Mouse (Mus musculus) urinary bladder, postnatal 10 days (tissue): Measurements from ENCODE around the gene Gm5134.

Experiments used
- DNase-seq: peaks from one replicate; pipeline ENCODE4 v3.0.0; 2022; ENCODE audit warnings: low spot score

Gene Gm5134

DNA sequence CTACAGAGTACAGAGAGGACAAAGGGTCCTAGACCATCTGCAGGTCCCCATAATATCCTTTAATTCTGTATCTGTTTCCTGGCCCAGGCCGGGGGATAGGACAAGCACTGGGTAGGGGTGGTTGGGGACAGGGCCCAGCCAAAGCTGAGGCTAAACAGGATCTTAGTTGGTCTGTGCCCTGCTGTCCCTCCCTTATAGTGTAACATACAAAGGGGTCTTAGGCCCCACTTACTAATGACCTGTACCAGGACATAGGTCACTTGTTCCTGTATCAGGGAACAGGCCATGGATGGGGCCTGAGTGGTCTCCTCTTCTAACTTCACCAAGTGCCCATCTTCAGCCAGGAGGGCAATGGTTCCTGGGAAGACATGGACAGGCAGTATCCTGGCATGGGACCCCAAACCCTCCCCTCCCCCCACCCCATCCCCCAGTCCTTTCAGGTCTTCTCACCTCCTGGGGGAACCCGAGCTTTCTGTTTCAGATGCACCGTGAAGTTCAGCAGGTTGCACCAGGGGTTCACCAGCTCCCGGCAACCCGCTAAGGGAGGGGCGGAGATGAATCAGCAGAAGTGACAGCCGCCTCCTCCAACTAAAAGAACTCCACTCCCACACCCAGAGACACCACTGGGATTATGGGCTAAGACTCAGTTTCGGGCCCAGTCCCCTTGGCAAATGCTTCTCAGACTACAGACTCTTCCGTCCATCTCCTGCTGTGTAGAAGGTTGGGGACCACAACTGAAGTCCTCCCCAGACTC, 14.7 kb upstream of the Gm5134 start:
- DNase-seq, result no peak

DNA sequence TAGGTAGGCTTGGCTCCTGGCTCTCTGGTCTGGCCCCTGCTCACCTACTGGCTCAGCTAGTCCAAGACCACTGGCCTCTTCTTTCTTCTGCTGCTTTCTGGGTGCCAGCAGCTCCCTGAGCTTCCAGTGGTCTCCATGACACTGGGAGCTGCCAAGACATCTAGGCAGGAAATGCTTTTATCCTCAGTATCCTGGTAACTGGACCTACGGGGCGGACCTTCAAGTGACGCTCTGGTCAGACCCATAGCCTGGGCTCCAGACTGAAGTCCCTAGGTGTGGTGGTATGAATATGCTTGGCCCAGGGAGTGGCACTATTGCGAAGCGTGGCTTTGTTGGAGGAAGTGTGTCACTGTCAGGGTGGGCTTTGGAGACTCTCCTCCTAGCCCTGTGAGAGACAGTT, 13.8 kb upstream of the Gm5134 start, which contains the start of gene Gm867:
TSS of gene Gm867 (minus strand) at position 153 of the 400 bp plus-strand sequence.
- DNase-seq, result no peak

DNA sequence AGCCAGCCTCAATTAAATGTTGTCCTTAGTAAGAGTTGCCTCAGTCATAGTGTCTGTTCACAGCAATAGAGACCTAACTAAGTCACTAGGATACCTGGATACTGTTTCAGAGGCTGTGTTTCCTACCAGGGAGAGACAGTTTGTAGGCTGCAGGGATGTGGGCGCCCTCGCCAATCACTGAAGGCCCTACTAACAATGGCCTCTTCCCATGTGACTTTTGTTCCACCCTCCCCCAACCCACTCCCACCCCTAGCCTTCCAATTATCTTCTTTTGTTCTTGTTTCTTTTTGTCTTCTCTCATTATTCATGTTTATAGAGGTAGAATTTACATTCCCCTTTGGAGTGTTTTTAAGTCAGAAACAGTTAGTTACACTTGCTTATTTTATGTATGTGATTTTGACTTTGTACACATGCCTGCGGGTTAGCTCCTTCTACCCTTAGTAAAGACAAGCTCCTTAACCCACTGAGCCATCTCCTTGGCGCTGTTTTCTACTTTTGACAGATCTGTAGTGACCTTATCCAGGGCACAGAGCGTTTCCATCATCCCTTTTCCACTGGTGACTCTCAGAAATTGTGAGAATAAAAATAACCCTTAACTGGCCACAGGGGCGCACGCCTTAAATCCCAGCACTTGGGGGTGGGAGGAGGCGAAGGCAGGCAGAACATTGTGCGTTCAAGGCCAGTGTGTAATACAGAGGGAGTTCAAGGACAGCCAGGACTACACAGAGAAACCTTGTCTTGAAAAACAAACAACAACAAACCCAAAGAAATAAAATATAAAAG, 13.1 kb upstream of the Gm5134 start:
- no peak for DNase-seq

DNA sequence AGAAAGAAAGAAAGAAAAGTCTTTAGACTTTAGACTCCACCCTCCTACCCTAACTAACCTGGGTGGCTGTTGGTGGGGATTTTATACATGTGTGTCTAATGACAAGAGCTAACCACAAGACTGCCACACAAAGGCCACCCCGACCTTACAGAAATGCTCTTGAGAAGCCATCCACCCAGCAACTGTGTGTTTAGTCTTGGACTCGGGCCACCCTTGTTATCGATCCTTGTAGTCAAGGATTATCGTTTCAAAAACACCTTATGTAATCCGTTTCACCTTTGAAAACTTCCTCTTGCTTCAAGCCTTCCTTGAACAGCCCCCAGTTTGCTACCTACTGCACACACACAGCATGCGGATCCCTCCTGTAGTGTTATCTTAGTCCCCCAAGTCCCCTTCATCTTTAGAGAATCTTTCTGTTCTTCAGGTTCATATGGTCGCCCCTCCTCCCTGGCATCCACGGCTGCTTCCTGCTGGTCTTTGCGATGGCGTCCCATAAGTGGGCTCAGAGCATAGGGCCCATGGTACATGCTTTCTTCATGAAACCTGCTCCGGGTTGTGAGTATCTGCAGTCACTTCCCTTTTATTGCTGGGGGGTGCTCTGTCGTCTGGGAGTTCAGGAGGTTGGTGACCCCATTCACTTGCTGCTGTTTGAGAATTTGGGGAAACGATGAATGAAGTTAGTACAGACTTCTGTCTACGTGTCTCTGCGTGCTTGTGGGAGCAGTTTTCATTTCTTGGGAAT, 11.4 kb upstream of the Gm5134 start, which contains the start of gene Vpreb3:
TSS of gene Vpreb3 (plus strand) at position 322 of the 742 bp plus-strand sequence.
- no peak for DNase-seq

DNA sequence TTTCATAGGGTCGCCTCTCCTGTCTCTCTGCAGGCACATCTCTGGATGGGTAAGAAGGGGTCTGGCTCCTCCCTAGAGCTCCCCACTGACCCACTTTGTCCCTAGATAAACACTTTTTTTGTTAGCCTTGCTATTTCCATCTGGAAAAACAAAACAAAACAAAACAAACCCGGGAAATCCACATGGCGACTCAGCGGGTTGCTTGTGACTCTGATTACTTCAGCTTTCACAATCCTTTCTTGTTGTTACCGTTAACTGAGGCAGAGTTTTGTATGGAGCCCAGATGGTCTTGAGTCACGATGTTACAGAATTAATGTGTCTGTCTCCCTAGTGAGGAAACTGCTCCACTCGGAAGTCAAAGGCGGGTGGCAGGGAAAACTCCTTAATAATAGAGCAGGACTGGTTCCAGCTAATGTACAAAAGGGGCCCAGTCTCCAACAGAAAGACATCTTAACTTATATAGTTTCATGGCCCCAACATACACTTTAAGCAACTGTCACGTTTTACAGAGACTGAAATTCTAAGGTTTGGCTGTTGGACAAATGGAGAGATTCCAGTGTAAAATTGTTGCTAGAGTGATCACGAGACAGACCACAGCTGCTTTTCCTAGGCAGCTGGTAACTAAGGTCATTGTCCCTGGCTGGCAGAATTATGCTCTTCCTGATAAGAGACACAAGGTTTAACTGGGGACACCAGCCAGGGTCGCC, 10.1 kb upstream of the Gm5134 start:
- DNase-seq, result no peak

- no peak for DNase-seq
Observed at GRCm38 (mm10) chr10:75945213-75945612, 9.1 kb upstream of the Gm5134 start.

GRCm38 (mm10) chr10:75945896-75946295, 8.4 kb upstream of the Gm5134 start:
- no peak for DNase-seq

- DNase-seq, result no peak
Observed at GRCm38 (mm10) chr10:75948079-75948478, 6.2 kb upstream of the Gm5134 start.

DNA sequence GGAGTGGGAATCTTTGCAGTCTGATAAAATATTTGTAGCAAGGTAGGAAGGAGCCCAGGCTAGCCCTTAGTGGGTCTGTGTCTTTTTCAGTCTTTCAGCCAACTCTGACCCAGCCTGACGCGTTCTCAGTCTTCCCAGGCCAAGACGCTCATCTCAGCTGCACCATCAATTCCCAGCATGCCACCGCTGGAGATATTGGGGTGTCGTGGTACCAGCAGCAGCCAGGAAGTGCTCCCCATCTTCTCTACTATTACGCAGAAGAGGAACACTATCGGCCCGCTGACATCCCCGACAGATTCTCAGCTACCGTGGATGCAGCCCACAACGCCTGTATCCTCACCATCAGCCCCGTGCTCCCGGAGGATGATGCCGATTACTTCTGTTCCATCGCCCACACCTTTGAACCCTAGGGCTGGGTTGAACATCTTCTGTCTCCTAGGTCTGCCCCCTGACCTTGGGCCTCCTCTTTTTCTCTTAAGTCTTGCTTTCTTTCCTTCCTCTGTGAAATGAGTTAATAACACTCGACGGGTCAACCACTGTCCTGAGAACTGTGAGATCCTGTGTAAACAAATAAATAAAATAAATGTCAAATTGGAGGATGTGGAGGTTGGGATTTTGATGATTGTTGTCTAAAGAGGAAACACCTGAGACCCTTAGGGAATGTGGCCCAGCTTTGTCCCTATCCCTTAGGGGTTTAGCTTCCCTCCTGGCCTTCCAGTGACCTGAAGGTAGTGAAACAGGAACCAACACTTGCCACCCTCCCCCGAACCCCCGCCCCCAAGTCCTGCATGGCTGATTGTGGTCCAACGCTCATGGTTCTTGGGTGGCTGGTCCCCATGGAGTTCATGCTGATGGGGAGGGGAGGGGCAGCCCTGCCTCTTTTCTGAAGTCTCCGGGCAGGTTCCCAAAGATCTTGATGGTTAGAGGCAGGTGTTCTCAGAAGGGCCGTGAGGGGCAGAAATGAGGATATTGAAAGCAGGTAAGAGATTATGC, 5.0 kb upstream of the Gm5134 start:
- DNase-seq, result no peak

DNA sequence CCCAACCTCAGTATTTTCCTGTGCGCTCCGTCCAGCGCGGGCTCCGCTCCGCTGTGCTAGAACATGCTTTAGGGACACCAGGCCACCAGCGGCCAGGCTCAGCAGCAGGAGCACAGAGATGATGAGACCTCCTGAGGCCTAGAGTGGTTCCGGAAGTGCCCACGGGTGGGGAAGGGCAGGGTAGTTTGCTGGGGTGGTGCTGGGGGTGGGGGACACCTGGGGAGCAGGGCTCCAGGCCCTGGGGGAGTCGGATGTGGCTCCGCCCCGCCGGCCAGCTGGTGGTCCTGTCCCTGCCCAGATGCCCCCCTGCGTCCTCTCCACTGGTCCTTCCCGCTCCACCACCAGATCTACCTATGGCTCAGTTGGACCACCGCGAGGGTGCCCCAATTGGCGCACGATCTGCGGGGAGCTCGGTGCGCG, 3.5 kb upstream of the Gm5134 start:
- DNase-seq, result no peak

DNA sequence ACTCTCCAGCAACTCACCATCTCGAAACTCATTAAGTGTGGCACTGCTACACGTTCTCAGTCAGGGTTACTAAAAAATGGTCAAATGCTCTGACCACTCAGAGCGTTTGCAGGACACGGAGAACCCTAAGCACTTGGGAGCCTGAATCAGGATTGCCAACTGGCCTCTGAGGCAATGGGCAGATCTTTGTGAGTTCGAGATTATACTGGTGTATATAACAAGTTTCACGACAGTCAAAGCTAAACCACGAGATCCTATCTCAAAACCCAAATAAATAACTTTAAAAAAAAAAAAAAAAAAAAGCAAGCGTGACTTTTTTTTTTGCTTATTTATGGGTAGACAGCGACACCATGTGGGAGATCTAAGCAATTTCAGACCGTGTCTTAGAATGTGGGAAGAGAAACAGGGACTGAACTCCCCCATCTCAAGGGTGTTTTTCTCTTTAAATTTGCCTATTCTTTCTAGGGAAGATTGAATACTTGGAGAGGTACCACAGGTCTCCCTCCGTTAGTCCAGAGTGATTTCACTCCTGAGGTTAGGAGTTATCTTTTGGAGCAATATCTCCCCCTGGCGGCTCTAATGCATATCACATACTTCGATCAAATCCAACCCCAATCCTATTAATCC, 2.8 kb upstream of the Gm5134 start:
- no peak for DNase-seq

DNA sequence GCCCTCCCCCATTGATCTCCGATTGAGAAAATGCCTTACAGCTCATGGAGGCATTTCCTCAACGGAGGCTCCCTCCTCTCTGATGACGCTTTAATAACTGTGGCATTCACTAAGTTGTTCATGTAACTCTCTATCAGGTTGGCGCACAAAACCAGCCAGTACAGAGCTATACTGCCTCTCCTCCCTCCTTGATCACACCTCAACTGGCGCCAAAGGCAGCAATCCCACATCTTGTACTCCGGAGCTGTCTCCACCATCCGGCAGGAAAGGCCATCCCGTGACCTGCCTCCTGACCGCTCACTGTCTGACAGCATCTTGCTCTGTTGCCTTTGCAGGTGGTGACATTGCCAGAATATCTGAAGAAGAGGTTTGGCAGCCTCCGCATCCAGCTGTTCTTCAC, 19.5 kb downstream of the Gm5134 start:
- no peak for DNase-seq

GRCm38 (mm10) chr10:75975216-75975615, 20.9 kb downstream of the Gm5134 start:
- DNase-seq, result no peak

DNA sequence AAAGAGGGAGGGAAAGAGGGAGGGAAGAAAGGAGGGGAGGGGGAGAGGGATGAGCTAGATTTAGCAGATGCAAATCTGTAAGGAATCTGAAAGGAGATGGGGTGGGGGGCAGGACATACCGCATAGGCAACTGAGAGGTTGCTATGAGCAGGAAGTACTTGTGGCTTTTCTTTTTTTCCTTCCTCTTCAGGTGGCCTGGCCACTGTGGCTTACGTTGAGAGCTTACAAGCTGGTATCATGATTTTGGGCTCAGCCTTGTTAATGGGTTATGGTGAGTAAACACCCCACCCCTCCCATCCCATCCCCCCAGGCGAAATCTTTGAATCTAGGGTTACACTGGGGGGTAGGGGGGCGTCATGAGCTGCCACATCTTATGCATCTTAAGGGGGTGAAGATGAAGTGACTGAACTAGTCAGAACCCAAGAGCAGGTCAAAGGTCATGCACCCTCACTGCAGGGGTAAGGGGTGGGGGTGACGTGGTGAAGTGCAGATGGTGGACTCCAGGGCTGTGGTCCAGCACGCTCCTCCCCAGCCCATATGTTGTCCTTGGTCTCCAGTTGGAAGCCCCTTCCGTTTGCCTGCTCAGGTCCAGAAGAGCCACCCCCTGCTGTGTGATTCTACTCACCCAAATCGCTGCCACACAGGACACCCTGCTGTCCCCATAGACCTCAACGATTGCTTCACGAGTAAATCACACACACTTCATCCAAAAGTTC, 24.0 kb downstream of the Gm5134 start:
- DNase-seq, result no peak

DNA sequence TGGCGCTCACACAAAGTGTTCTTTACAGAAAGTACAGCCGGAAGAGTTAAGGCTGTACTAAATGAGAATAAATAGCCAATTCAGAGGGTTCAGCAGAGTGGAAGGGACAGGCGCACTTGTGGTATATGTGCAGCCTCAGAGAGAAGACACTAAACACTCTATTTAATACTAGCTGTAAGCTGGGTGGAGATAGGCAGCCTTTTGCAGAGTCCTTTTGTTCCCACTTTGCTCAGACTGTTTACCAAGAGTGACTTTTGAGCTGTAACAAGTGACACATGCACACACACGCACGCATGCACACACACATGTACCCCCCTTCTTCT, 24.5 kb downstream of the Gm5134 start:
- no peak for DNase-seq

DNA sequence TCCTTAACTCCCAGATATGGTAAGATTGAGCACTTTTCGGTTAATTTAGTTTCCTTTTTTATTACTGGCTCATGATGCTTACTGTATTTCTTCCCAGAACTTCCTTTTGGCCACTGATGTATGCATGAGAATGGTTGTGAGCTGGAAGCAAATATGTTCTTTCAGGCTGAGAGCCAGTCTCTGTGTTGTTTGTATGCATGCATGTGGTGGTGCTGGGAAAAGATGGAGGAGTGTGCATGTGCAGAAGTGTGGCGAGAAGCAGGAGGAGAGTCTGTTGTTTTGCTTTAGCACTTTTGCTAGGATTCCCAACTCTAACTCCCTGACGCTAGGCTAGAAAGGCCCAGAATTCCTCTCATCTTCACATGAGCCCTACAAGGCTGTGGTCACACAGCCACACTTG, 25.1 kb downstream of the Gm5134 start:
- DNase-seq, result no peak

- no peak for DNase-seq
Observed at GRCm38 (mm10) chr10:75990430-75991042, 36.2 kb downstream of the Gm5134 start.

- no peak for DNase-seq
Observed at GRCm38 (mm10) chr10:75993616-75994240, 39.4 kb downstream of the Gm5134 start.
